Mouse (Mus musculus) right cerebral cortex, adult 2 months (tissue): Measurements from ENCODE around the gene Tbc1d19.

Source experiments
- DNase-seq, 2 experiments: peaks; one replicate each; pipeline ENCODE4 v3.0.0; 2021 to 2022; ENCODE audit warnings: low spot score in 2 of 2

The Tbc1d19 gene

DNA sequence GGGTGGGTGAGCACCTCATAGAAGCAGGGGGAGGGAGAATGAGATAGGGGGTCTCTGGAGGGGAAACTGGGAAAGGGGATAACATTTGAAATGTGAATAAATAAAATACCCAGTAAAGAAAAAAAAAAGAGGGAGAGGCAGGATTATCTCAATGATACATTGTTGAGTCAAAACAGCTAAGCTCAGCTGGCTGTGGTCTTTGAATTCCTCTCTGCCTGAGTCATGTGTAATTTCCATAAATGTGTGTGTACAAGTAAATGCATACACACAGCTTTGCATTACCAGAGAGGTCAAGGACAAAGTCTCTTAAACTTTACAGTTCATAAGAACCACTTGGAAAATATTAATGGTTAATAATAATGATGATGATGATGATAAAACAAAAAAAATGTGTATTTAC, 143.8 kb downstream of the Tbc1d19 start:
- no peak for DNase-seq
